Mouse (Mus musculus): Measurements from ENCODE around the gene Cdh13.
"Not testable (repeated sequence)": the region's sequence is repeated elsewhere in the genome, so short reads cannot be mapped to it uniquely, and the experiment has no call there.

Cdh13 gene

DNA sequence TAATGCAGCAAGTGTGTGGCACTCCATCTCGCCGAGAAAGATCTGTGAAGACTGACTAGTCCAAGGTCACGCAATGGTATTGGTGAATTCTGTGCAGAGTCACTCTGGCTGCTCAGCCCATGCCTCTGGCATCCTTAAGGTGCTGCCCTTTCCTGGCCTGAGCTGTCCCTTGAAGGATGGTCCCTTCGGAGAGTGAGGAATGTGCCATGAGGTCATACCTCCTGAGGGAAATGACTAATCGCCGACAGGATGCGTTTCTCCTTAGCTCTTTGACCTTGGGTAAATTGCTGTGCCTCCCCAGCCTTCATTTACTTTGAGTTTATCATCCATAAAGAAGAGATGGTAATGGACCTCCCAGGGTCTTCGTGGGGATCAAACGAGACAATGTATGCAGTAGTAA, 395.8 kb downstream of the Cdh13 start:
- no peak for DNase-seq (ENCODE audit: low read depth, low spot score)

- DNase-seq (ENCODE audit: low read depth, low spot score) = no peak
Measured at GRCm38 (mm10) chr8:118683386-118683785, 399.9 kb downstream of the Cdh13 start.

GRCm38 (mm10) chr8:118685863-118686262, 402.3 kb downstream of the Cdh13 start:
- DNase-seq (ENCODE audit: low read depth, low spot score) = no peak

DNA sequence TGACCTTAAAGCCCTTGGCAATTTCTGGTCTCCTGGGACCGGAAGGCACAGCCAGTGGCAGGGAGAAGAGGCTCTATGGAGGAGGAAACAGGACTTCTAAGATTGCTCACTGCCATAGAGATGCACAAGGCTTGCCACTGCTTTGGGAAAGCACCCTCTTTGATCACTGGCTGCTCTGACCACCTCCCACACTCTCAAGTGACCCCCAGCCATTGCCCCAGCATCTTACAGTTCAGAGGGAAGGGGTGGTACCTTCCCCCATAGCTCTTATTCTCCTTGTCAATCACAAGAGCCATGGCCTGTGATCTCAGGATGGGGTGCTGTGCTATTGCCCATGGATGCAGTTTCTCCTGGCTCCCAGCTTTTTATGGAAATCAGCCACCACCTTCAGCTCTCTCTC, 406.3 kb downstream of the Cdh13 start:
- DNase-seq (ENCODE audit: low read depth, low spot score) = no peak

GRCm38 (mm10) chr8:118701312-118701880, 417.9 kb downstream of the Cdh13 start:
- DNase-seq (ENCODE audit: low read depth, low spot score) = no peak

GRCm38 (mm10) chr8:118709366-118709765, 425.8 kb downstream of the Cdh13 start:
- no peak for DNase-seq (ENCODE audit: low read depth, low spot score)

DNA sequence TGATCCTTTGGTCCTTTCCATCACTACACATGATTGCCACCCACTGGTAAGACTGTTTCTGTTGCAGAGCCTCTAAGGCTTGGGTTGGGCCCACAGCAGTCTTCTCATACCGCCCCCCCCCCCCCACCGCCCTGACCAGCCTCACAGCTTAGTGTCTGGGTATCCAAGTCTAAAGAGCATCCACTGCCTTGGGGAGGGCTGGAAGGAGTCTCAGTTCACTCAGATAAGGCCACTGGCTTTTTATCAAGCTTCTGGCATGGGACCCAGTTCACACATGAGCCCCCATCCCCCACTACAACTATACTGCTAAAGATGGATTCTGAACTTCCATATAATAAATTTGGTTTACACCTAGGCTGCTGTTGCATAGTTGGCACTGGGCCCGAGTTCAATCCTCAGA, 428.1 kb downstream of the Cdh13 start:
- DNase-seq (ENCODE audit: low read depth, low spot score) = no peak

GRCm38 (mm10) chr8:118713111-118713510, 429.6 kb downstream of the Cdh13 start:
- no peak for DNase-seq (ENCODE audit: low read depth, low spot score)

GRCm38 (mm10) chr8:118713596-118713995, 430.1 kb downstream of the Cdh13 start:
- no peak for DNase-seq (ENCODE audit: low read depth, low spot score)

GRCm38 (mm10) chr8:118722896-118723295, 439.4 kb downstream of the Cdh13 start:
- DNase-seq (ENCODE audit: low read depth, low spot score) = no peak

DNA sequence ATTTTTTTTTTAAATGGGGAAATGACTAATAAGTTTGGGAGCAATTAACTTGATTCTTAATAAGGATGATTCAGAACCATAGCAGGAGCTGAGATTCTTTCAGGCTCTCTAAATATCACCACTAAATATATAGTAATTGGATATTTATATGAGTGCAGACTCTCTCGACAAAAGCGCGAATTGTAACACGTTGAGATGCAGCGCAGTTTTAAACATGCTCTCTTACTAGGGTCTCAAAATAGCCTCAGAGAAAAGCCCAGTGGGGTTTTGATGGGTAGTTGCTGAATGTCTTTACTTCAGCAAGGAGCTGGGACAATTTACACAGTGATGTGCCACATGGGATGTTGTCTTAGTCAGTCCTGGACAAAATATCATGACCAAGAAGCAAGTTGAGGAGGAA, 442.1 kb downstream of the Cdh13 start:
- no peak for DNase-seq (ENCODE audit: low read depth, low spot score)

- DNase-seq (ENCODE audit: low read depth, low spot score) = no peak
Measured at GRCm38 (mm10) chr8:118741781-118742180, 458.2 kb downstream of the Cdh13 start.

- DNase-seq (ENCODE audit: low read depth, low spot score) = no peak
Measured at GRCm38 (mm10) chr8:118744991-118745390, 461.5 kb downstream of the Cdh13 start.

- DNase-seq (ENCODE audit: low read depth, low spot score) = no peak
Measured at GRCm38 (mm10) chr8:118748041-118748604, 464.6 kb downstream of the Cdh13 start.

DNA sequence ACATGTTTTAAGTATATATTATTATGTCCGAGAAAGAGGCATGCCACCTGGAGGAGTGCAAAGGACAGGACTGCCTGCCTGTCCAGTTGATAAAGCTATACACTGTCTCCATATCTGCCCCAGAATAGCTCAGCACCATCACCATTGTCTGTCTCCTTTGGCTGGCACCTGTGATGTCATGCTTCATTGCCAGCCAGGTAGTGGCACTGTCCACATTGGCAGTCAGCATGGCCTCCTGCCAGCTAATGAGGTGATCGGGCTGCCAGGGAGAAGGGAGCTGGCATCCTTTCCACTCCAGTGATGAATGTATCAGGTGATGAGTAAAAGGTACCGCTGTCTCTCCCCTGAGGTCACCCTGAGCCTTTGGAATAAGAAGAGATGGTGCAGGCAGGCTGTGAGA, 465.7 kb downstream of the Cdh13 start:
- no peak for DNase-seq (ENCODE audit: low read depth, low spot score)

GRCm38 (mm10) chr8:118749786-118750185, 466.3 kb downstream of the Cdh13 start:
- DNase-seq (ENCODE audit: low read depth, low spot score) = no peak

DNA sequence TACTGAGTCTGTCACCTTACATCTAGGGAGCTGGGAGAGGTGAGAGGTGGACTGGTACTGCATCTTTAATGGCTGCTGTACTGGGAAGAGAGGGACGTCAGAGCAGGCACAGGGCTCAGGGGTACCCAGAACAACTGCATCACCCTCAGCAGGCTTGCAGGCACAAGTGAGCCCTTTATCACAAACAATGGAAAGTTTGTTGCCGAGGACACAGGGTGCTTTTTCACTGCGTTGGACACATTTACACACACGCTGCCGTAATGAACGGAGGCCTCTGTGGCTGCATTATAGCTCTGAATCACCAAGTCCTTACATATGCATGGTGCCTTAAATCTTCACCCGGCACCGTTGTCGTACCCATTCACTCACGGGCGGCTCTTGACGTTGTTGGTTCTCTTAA, 470.2 kb downstream of the Cdh13 start:
- no peak for DNase-seq (ENCODE audit: low read depth, low spot score)

DNA sequence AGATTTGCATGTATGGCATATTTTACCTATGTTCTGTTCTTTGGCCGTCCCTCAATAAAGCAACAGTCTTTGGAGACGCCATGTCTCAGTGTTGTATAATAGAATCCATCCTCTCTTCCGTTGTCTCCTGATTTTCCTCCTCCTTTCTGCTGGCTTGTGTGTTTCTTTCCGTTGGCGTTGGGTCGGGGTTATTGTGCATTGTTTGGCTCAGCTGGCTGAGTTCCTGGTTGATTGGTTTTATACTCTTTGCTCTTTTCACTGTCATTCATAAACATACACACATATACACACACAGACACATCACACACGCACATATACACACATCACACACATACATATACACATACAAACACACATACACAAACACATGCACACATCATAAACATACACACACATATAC, 470.6 kb downstream of the Cdh13 start:
- no peak for DNase-seq (ENCODE audit: low read depth, low spot score)

DNA sequence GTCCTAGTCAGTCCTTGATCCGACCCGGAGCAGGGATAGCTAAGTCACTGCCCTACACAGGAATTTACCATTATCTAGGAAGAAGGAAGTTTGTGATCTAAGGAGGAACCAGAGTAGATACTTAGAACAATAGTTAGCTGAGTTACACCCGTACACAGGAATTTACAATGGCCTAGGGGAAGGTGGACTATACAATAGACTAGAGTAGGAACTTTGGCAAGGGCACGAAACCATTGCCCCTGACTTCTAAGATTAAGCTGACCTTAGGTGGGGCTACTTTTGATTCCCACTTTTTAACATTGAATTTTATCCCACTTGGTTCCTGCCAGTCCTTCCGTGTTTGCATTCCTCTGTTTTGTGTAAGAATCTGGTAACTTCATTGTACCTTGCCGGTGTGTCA, 494.0 kb downstream of the Cdh13 start:
- not testable (repeated sequence) for DNase-seq (ENCODE audit: low read depth, low spot score)

DNA sequence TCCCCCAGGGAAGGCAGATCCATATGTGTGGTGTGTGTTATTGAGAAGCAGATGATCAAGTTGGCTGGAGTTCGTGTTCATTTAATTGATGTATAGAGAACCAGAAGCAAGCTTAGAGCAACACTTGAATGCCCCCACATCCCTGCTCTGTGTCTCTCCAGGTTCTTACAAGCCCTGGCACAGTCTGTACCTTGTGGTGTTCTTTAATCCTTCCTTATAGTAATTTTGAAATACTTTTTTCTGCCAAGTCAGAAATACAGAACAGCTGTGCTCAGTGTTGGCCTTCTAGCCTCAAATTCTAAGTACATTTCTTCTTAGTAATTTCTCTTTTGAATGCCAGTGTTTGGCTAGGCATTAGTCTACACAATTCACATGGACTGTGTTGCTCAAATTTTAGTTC, 494.8 kb downstream of the Cdh13 start:
- DNase-seq (ENCODE audit: low read depth, low spot score) = no peak

GRCm38 (mm10) chr8:118785646-118786045, 502.1 kb downstream of the Cdh13 start:
- no peak for DNase-seq (ENCODE audit: low read depth, low spot score)

DNA sequence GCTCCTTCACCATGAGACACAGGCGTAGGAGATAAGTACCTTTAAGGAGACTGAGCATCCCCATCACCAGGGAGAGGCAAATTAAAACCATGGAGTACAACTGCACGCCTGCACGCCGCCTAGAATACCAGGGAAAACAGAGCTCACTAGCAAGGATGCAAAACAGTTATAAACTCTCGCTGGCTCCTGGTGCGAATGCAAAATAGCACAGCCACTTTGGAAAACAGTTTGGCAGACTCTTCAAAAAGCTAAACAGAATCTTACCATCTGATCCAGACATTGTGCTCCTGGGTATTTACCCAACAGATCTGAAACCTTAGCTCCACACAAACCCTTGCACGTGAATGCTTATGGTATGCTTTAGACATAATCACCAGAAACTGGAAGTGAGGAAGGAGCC, 506.1 kb downstream of the Cdh13 start:
- DNase-seq (ENCODE audit: low read depth, low spot score) = no peak

DNA sequence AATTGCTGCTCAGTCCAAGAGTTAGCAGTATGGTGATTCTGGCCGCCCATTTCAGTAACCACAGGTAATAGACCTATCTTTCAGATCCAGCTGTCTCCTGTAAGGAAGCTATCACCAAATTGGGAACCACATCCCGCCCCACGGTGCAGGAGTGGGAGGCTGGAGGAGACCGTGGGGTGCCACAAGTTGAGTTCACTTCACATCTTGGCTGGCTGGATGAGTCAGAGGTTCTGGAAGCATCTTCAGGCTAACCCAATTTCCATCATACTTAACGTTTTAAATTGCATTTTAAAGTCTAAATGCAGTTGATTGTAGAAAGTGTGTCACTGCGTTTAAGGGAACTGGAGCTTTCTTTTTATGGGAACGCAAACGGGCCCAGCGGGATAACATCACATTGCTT, 511.4 kb downstream of the Cdh13 start:
- DNase-seq (ENCODE audit: low read depth, low spot score) = no peak

- DNase-seq (ENCODE audit: low read depth, low spot score) = no peak
Measured at GRCm38 (mm10) chr8:118796491-118796890, 513.0 kb downstream of the Cdh13 start.
